Mouse (Mus musculus) spleen, adult 2 months (tissue): ENCODE measurements around the gene Mymk. TPM values are rescaled to one million over a fixed set of nuclear protein-coding genes. Genes with fewer than 3 reads are reported as not detected.

Source experiments
- DNase-seq, 2 experiments: peaks; one replicate each; pipeline versions ENCODE4 v3.0.0 to v3.0.0-alpha.2; 2012 to 2021; ENCODE audit warnings: low spot score in 2 of 2, low read depth in 1 of 2
- H3K27ac ChIP-seq: fragments of 200-500 bp; 2 replicates; pipeline ENCODE4 v1.5.1; 2012; ENCODE audit warnings: low read length, inconsistent platforms; ENCODE audit not compliant: insufficient read depth
- H3K27me3 ChIP-seq: fragments of 200-500 bp; 2 replicates; pipeline ENCODE4 v1.6.1; 2012; ENCODE audit warnings: mild to moderate bottlenecking, moderate library complexity, low read length, inconsistent platforms; ENCODE audit not compliant: control insufficient read depth, insufficient read depth
- H3K36me3 ChIP-seq: fragments of 200-500 bp; 2 replicates; pipeline ENCODE4 v1.6.1; 2012; ENCODE audit warnings: mild to moderate bottlenecking, low read length, inconsistent platforms; ENCODE audit not compliant: control insufficient read depth, insufficient read depth
- H3K4me1 ChIP-seq: fragments of 200-500 bp; 2 replicates; pipeline ENCODE4 v1.6.1; 2011; ENCODE audit warnings: inconsistent platforms; ENCODE audit not compliant: control insufficient read depth, insufficient read depth, insufficient read length
- H3K4me3 ChIP-seq: fragments of 200-500 bp; 2 replicates; pipeline ENCODE4 v1.5.1; 2011; ENCODE audit warnings: mild to moderate bottlenecking, inconsistent platforms; ENCODE audit not compliant: insufficient read depth, insufficient read length; ENCODE audit errors: extremely low read depth
- CTCF ChIP-seq: fragments of 200-500 bp; IDR thresholded peaks from 2 replicates; pipeline ENCODE4 v1.5.1; 2011; ENCODE audit warnings: mild to moderate bottlenecking, inconsistent platforms; ENCODE audit not compliant: insufficient read depth, insufficient read length, insufficient replicate concordance; ENCODE audit errors: extremely low read depth
- POLR2A ChIP-seq: fragments of 200-500 bp; IDR thresholded peaks from 2 replicates; pipeline ENCODE4 v1.6.1; 2011; ENCODE audit warnings: low read depth, low read length, inconsistent platforms
- WGBS: fragments of 180-500 bp; shearing (Covaris S2); methylation state at CpG from one replicate; pipeline ENCODE4 v1.1.7; 2018; 5-methylcytosine and 5-hydroxymethylcytosine counted together
- polyA plus RNA-seq: library from polyadenylated mRNA; depleted of rRNA; stranded (reverse); fragments of >200 nt; gene quantifications from 2 replicates; pipeline ENCODE4 v1.2.3, GENCODE M21; 2012

Gene Mymk
- polyA plus RNA-seq, 1 experiment: 0.47 TPM

DNA sequence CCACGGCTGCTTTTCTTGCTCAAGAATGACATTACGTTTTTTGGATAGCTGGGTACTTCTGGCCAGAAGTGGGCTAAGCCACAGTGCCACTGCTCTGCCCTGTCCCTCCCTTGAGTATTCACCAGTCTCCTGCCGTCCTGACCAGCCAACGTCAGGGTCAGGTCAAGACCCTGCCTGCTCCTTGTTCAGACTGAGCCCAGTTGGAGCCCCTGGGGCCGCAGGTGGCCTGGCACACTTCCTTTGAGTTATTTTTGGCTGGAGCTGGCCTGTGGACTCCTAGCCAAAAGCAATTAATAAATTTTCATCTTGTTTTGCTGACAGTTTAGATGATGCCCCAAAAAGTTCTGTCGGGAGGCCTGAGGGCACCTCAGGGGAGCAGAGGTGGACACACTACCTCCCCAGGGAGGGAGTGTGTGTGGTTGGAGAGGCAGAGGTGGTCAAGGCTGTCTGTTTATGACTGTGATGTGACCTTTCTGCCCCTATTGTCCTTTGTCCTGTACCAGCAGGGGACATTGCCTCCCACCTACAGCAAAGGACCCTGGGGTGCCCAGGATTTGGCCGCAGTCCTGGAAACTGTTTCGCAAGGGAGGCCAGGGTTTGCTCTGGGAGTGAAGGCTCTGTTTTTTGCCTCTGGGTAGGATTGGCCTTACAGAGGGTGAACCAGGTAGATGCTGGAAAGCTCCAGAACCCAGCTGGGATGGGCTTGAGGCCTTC is 29.7 kb downstream of the Mymk start:
- H3K27me3 ChIP-seq: no peaks in the 10 kb centered on the region
- no peak overlapping the region for H3K27ac ChIP-seq
- DNase-seq: no peak
- 63% methylated on average over 8 of the region's 8 CpGs for WGBS
- H3K36me3 ChIP-seq: no peaks in the 10 kb centered on the region
- no peak for TF ChIP-seq CTCF
- TF ChIP-seq POLR2A: no peak
- H3K4me1 ChIP-seq: no peaks in the 10 kb centered on the region
- H3K4me3 ChIP-seq: no peak overlapping the region

DNA sequence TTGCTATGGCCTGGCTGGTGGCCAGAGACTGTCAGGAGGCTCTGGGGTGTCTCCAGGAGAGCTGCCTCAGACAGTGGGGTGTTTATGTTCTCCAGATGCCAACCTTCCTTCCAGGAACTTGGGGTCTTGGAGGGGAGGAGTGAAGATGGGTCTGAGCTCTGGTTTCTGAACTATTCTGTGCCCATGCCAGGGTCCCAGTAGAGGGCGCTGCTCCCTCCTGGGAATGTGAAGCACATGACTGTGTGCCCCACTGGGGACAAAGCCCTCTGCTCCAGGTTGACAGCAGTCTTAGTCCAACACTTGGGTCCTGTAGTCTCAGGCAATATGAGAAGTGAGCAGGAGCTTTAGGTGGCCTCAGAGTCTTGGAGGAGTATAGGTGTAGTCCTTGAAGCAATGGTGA is 32.7 kb downstream of the Mymk start:
- 0% methylated on average over 1 of the region's 1 CpGs for WGBS
- TF ChIP-seq CTCF (no peak), POLR2A (no peak)
- no peaks in the 10 kb centered on the region for H3K36me3 ChIP-seq
- no peak overlapping the region for H3K4me3 ChIP-seq
- no peaks in the 10 kb centered on the region for H3K27me3 ChIP-seq
- no peak overlapping the region for H3K27ac ChIP-seq
- no peaks in the 10 kb centered on the region for H3K4me1 ChIP-seq
- DNase-seq: no peak

DNA sequence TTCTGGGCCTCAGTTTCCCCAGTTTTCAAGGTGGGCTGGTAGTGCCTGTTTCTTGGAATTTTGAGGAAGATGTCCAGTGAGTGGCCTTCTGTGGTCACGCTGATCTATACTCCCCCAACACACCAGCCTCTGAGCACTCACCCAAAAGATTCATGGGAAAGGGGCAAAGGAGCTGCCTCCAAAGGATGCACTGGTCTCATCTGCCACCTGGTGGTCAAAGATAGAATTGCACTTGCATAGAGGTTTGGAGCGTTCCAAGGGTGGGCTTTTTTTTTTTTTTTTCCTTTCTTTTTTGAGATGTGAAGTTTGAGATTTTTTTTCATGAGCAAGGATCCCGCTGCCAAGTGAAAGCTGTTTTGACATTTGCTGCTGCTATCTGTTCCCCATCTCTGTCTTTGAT is 33.4 kb downstream of the Mymk start:
- H3K27ac ChIP-seq: no peak overlapping the region
- peak; percentile 25 to 66 for DNase-seq
- WGBS: 0% methylated on average over 3 of the region's 3 CpGs
- TF ChIP-seq CTCF (peak; percentile 82; the same call in 1 of the 2 replicates), POLR2A (no peak)
- H3K4me3 ChIP-seq: no peak overlapping the region
- no peaks in the 10 kb centered on the region for H3K27me3 ChIP-seq
- no peaks in the 10 kb centered on the region for H3K36me3 ChIP-seq
- H3K4me1 ChIP-seq: no peaks in the 10 kb centered on the region

DNA sequence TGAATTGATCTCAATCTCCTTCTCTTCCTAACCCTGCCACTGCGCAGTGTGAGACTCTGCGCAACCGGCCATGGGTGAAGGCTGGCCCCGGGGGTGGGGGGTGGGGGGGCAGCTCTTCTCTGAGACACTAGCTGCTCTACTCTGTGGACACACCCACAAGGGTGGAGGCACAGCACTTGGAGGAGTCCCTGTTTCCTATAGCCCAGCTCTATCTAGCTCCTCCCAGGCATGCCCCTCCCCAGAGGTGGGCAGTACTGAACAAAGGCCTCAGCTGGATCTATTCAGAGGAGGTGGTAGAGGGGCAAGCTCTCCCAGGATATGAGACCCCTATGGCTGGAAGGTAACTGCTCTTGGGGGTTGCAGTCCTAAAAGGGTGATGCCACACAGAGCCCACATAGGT is 35.0 kb downstream of the Mymk start:
- WGBS: 79% methylated on average over 4 of the region's 4 CpGs
- TF ChIP-seq POLR2A: no peak
- TF ChIP-seq CTCF: no peak
- no peaks in the 10 kb centered on the region for H3K4me1 ChIP-seq
- H3K4me3 ChIP-seq: no peak overlapping the region
- no peak for DNase-seq
- no peak overlapping the region for H3K27ac ChIP-seq
- no peaks in the 10 kb centered on the region for H3K36me3 ChIP-seq
- no peaks in the 10 kb centered on the region for H3K27me3 ChIP-seq

DNA sequence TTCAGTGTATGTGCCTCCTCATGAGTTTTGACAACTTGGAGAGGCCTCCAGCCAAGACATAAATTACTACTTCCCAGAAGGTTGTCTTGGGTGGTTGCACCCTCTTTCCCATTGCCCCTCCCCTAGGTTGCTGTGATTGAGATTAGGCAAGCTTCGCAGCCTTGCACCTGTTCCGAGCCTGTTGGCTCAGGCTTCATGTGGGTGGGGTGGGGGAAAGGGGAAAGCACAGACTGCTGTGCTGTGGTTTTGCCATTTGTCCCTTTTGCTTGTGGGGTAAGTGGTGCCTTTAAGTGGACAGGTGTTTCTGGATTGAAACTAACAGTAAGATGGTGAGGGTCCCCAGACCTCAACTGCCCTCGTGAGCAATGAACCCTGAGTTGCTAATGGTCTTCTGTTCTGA is 36.0 kb downstream of the Mymk start:
- H3K36me3 ChIP-seq: no peaks in the 10 kb centered on the region
- H3K27me3 ChIP-seq: no peaks in the 10 kb centered on the region
- no peak overlapping the region for H3K27ac ChIP-seq
- TF ChIP-seq CTCF (no peak), POLR2A (no peak)
- 22% methylated on average over 3 of the region's 3 CpGs for WGBS
- DNase-seq: no peak
- no peak overlapping the region for H3K4me3 ChIP-seq
- no peaks in the 10 kb centered on the region for H3K4me1 ChIP-seq

DNA sequence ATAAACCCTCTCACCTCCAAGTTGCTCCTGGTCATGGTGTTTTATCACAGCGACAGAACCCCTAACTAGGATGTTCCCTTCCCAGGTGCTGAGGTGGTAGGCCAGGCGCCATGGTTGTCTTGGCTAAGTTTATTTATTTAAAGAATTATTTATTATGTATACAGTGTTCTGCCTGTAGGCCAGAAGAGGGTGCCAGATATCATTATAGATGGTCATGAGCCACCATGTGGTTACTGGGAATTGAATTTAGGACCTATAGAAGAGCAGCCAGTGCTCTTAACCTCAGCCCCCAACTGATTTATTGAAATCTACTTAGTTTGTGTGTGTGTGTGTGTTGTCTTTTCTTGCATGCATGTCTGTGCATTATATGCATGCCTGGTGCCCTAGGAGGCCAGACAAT is 39.6 kb downstream of the Mymk start:
- DNase-seq: no peak
- WGBS: 77% methylated on average over 2 of the region's 2 CpGs
- Histone ChIP-seq H3K27me3 (no peaks in the 10 kb centered on the region), H3K4me1 (peaks cover 3% of the 10 kb centered on the region; the same call in 1 of the 2 replicates), H3K27ac (no peak overlapping the region), H3K36me3 (no peaks in the 10 kb centered on the region), H3K4me3 (no peak overlapping the region)
- TF ChIP-seq CTCF (no peak), POLR2A (no peak)

DNA sequence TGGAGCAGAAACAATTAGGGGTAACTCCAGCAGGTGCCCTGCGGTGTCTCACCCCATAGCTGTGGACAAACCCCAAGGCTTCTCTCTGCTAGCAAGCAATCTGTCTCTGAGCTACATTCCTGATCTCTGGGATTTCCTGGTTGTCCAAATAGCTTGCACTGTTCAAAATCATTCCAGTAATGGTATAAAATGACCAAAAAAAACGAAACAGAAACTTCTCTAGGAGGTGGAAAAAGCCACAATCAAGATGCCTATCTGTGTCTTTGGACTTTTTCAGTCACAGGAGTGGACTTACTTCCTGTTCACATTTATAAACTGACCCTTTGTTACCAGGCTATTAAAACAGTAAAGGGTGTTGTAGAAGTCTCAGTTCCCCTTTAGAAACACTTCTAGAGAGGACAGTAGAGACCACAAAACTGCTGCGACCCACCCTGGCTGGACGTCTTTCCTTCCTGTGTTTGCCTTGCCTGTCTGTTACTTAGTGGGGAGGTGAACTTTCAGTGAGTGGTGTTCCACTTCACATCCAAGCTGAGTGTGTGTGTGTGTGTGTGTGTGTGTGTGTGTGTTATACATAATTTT is 43.5 kb downstream of the Mymk start:
- Histone ChIP-seq H3K4me1 (peaks cover 26% of the 10 kb centered on the region), H3K36me3 (no peaks in the 10 kb centered on the region), H3K4me3 (peak overlapping the region; percentile 55), H3K27me3 (no peaks in the 10 kb centered on the region), H3K27ac (peak overlapping the region; percentile 84)
- WGBS: 12% methylated on average over 4 of the region's 4 CpGs
- DNase-seq: peak; percentile 27 to 39
- TF ChIP-seq POLR2A (no peak), CTCF (no peak)
